ENCODE assay signal across 22 mouse cellular contexts in the genomic region with DNA sequence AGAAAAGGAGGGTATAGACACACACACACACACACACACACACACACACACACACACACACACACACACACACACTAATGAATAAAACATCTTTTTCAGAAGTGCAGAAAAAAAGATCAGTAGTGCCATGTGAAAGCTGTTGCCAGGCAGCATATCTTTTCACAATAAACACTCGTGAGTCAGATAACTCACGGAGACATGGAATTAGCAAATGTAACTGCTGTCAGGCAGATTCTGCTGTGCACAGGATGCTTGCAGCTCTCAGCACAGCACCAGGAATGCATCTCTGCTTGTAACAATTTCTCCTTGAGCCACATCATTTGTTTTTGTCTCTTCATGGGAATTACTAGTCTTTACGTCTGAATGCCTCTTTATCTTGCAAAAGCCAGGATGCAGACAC.
DNase-seq lines count a peak whose midpoint lies in the region; ATAC-seq and TF ChIP-seq lines count a peak whose summit lies in the region.
"Had no signal": no experiment of that assay in that cellular context is flagged by ENCODE, and none has a peak within 500 bp of the region (broad histone marks: within the 10 kb centered on the region; RNA-seq: fewer than 3 reads in every experiment).

No protein-coding gene starts in this region.

- 0 out of 2 replicates have a peak, but pooled peaks have one; percentile 13 for ATAC-seq in hindbrain, embryonic 12.5 days (ENCODE audit: low FRiP score)
- ATAC-seq in midbrain, embryonic 16.5 days = peak; percentile 84; the same call in 1 of the 2 replicates
- ATAC-seq: lung, postnatal 0 days; Patski had no signal

- H3K4me3 ChIP-seq in hindbrain, embryonic 12.5 days = no peak overlapping the region
- no peak overlapping the region for H3K4me3 ChIP-seq in midbrain, embryonic 16.5 days (ENCODE audit: low read depth, low read length)
- no peak overlapping the region for H3K4me3 ChIP-seq in gastrocnemius, adult 2 months
- H3K4me3 ChIP-seq: erythroblast, embryonic 14.5 days; heart, embryonic 13.5 days; left cerebral cortex, adult 2 months; liver, embryonic 13.5 days; megakaryocyte, embryonic 14.5 days had no signal

- H3K27ac ChIP-seq in hindbrain, embryonic 12.5 days = no peak overlapping the region
- H3K27ac ChIP-seq in midbrain, embryonic 16.5 days (ENCODE audit: low read length) = no peak overlapping the region
- H3K27ac ChIP-seq in gastrocnemius, adult 2 months = no peak overlapping the region
- H3K27ac ChIP-seq: heart, embryonic 13.5 days; kidney, postnatal 0 days; left cerebral cortex, adult 2 months; liver, embryonic 13.5 days; stomach, postnatal 0 days had no signal

- 25% methylated on average over 3 of the region's 3 CpGs for WGBS in hindbrain, embryonic 12.5 days
- WGBS in midbrain, embryonic 16.5 days = 10% methylated on average over 3 of the region's 3 CpGs

- no peaks in the 10 kb centered on the region for H3K9me3 ChIP-seq in hindbrain, embryonic 12.5 days (replicated peaks)
- H3K9me3 ChIP-seq in midbrain, embryonic 16.5 days (replicated peaks; ENCODE audit: control insufficient read depth, low read length, poor library complexity, severe bottlenecking) = no peaks in the 10 kb centered on the region
- H3K9me3 ChIP-seq: heart, embryonic 13.5 days; liver, embryonic 13.5 days; megakaryocyte, embryonic 14.5 days had no signal

- no peaks in the 10 kb centered on the region for H3K27me3 ChIP-seq in hindbrain, embryonic 12.5 days
- no peaks in the 10 kb centered on the region for H3K27me3 ChIP-seq in midbrain, embryonic 16.5 days (ENCODE audit: control insufficient read depth, insufficient read depth, low read depth, low read length)
- H3K27me3 ChIP-seq: heart, embryonic 13.5 days; liver, embryonic 13.5 days; megakaryocyte, embryonic 14.5 days; Patski had no signal

- H3K9ac ChIP-seq in hindbrain, embryonic 12.5 days = no peak overlapping the region
- H3K9ac ChIP-seq in midbrain, embryonic 16.5 days (ENCODE audit: low read depth, low read length) = no peak overlapping the region
- H3K9ac ChIP-seq: heart, embryonic 13.5 days; liver, embryonic 13.5 days had no signal

- H3K36me3 ChIP-seq in hindbrain, embryonic 12.5 days = no peaks in the 10 kb centered on the region
- no peaks in the 10 kb centered on the region for H3K36me3 ChIP-seq in midbrain, embryonic 16.5 days (ENCODE audit: control insufficient read depth, insufficient read depth, low read length)
- H3K36me3 ChIP-seq: heart, embryonic 13.5 days; liver, embryonic 13.5 days had no signal

- DNase-seq in heart, adult 11 months = peak; percentile 58
- DNase-seq in heart, adult 18-20 months = no peak
- DNase-seq in right cerebral cortex, adult 2 months (ENCODE audit: low spot score in 2 of 2) = peak; percentile 1 to 3
- DNase-seq in right cerebral cortex, postnatal 25 days = no peak
- no peak for DNase-seq in heart, postnatal 10 days
- no peak for DNase-seq in gastrocnemius, adult 2 months
- DNase-seq: B cell, adult 2 months; cerebellum, postnatal 14 days; heart, postnatal 4 days; kidney, adult 11 months; liver, embryonic 13.5 days; right cerebral cortex, postnatal 14 days had no signal

- H3K4me2 ChIP-seq in hindbrain, embryonic 12.5 days (replicated peaks) = no peak overlapping the region
- H3K4me2 ChIP-seq in midbrain, embryonic 16.5 days (ENCODE audit: low read length) = 0 out of 2 replicates have a peak overlapping the region, but pooled peaks have one; percentile 4
- H3K4me2 ChIP-seq: heart, embryonic 13.5 days; liver, embryonic 13.5 days had no signal

- no peak for TF ChIP-seq CTCF in gastrocnemius, adult 2 months (IDR thresholded peaks at IDR 0.05)

- intact Hi-C loops in heart, postnatal 10 days (cut with DNase I) = no loop called here
- intact Hi-C loops in gastrocnemius, adult 2 months (cut with DNase I) = no loop called here

- peaks cover 8% of the 10 kb centered on the region; the same call in 1 of the 2 replicates for H3K4me1 ChIP-seq in hindbrain, embryonic 12.5 days
- peaks cover 6% of the 10 kb centered on the region; the same call in 1 of the 2 replicates for H3K4me1 ChIP-seq in midbrain, embryonic 16.5 days (ENCODE audit: control insufficient read depth, insufficient read depth, low read length)
- H3K4me1 ChIP-seq: heart, embryonic 13.5 days; liver, embryonic 13.5 days; megakaryocyte, embryonic 14.5 days had no signal

Comparison
In these comparisons a context has a peak if more than half of its experiments do, and no peak if none do; other contexts are left out.
1. DNase-seq: peak in heart, adult 11 months (single experiment) and right cerebral cortex, adult 2 months (2 of 2); none in heart, adult 18-20 months (0 of 2), right cerebral cortex, postnatal 25 days (single experiment), heart, postnatal 10 days (0 of 2) and gastrocnemius, adult 2 months (single experiment).